Mouse (Mus musculus) C2C12 (cell line): ENCODE measurements around the gene Zpr1.

Source experiments
- CTCF ChIP-seq: IDR thresholded peaks from one replicate; pipeline ENCODE4 v1.5.1; 2011; ENCODE audit not compliant: control insufficient read depth, insufficient read depth, insufficient read length
- MYOD1 ChIP-seq: IDR thresholded peaks from one replicate; pipeline ENCODE4 v1.6.1; 2011; ENCODE audit warnings: low read depth; ENCODE audit not compliant: control insufficient read depth, insufficient read length

- TF ChIP-seq CTCF: no peak
- no peak for TF ChIP-seq MYOD1
Observed at GRCm38 (mm10) chr9:46241818-46242217, 31.0 kb upstream of the Zpr1 start.
